Mouse (Mus musculus) cerebellum, postnatal 14 days (tissue): ENCODE data around the gene Cox20.
"Not testable (repeated sequence)": the region's sequence is repeated elsewhere in the genome, so short reads cannot be mapped to it uniquely, and the experiment has no call there.

Experiments
- DNase-seq, 2 experiments: peaks; one replicate each; pipeline ENCODE4 v3.0.0; 2021; ENCODE audit warnings: mixed read lengths in 2 of 2

The Cox20 gene

DNA sequence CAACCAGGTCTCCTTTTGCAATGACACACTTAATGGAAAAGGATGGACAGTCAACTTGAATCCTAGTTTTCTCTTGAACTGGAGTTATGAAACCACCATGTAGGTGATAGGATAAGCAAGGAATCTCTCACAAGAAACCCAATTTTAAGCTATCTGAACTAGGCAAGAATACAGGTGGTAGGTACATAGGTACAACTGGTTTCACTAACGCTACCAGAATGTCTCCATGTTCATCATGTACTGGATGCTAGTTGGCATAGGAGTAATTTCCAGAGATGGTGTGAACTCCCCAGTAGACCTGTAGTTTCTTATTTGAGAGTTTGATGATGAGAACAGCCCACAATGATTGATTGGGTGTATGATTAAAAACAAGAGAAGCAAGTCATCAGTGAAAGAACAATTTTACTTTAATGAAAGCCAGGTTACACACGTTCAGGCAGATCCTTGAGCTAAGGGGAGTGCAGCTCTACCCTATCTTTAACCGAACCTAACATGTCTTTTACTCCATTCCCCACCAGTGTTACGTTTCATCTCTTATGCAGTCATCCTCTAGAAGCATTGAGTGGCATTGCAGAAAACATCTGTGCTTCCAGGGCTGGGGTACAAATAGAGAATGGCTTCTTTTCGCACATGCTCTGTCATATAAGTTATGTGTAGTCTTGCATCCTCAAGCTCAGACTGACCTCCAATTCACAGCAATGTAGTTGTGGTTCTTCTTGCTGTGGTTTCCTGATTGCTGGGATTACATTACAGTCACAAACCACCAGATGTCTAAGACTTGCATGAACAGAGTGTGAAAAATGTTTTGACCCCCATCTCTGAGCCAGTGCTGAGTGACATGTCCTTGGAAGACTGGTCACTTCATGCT lies 2.0 kb downstream of the Cox20 start:
- DNase-seq: no peak

- no peak for DNase-seq
Observed at GRCm38 (mm10) chr1:178321730-178322357, 2.9 kb downstream of the Cox20 start.

- no peak for DNase-seq
Observed at GRCm38 (mm10) chr1:178323235-178323634, 4.3 kb downstream of the Cox20 start.

DNA sequence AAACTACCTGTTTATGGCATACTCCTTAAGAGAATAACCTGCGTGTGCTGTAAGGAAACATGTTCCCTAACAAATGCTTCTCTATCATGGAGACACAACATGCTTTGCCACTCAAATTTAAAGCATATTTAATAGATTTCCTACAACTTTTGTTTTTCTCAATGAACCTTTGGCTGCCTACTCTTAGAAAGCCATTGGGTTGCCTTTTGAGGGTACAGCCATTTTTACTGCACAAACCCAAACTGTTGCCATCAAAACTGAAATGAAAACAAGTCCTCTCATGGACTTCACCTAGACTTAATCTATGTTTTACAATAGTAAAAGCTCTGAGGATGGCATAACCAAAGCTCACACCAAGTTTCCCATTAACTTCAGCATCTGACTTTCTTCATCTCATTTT lies 5.6 kb downstream of the Cox20 start:
- no peak for DNase-seq

DNA sequence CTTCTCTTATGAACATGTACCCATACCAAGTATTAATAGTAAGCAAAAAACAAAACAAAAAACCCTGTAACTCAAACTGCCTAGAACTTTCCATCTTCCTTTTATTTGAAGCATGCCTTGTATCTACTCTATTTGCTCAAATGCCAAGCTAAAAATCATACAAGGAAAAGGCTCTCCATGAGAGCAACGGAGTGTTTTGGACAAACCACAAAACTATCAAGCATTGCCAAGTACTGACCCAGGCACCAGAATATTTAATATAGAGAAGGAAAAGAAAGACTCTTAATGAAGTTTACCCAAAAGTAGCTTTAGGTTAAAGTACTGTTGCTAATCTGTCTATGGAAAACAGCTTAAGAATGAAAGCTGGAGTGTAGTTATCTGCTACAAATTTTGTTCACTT lies 7.4 kb downstream of the Cox20 start:
- DNase-seq: no peak

- no peak for DNase-seq
Observed at GRCm38 (mm10) chr1:178326950-178327349, 8.0 kb downstream of the Cox20 start.

DNA sequence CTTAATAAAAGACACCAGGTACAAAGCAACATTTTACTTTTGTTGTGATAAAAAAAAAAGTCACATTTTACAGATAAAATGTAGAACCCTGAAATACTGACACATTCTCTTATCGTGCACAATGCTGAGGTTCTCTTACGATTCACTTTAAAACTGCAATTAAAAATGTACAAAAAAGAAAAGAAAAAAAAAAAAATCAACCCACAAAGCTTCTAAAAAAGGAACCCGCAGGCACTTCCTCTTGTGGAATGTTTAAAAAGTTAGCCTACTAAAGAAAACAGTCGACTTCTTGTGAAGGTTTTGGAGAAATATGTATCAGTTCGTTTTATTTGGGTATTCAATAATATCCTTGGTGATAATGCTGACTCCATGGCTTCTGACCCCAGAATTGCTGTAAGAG lies 10.1 kb downstream of the Cox20 start:
- no peak for DNase-seq

DNA sequence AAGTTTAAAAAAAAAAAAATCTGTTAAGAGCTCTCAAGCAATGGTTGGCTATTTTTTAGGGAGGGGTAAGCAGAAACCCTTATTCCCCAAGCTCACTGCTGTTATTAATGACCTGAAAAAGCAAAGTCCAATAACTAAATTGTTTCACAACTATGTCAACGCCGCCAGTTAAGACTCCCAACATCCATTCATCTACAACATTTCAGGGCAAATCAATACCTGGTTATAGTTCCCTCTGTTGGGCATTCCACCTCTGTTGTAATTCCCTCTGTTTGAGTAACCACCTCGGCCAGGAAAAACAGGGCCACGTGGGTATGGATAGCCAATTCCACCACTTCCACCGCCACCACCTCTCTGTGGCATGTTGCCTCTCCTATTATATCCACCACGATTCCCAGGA lies 11.0 kb downstream of the Cox20 start:
- DNase-seq: no peak

- peak in 1 of 2 experiments; percentile 36 for DNase-seq
Observed at GRCm38 (mm10) chr1:178335860-178336261, 16.9 kb downstream of the Cox20 start.

GRCm38 (mm10) chr1:178336289-178336775 lies 17.4 kb downstream of the Cox20 start:
- peak; percentile 96 to 97 for DNase-seq

- DNase-seq: peak in 1 of 2 experiments; percentile 61
Observed at GRCm38 (mm10) chr1:178336777-178337481, 18.0 kb downstream of the Cox20 start.

DNA sequence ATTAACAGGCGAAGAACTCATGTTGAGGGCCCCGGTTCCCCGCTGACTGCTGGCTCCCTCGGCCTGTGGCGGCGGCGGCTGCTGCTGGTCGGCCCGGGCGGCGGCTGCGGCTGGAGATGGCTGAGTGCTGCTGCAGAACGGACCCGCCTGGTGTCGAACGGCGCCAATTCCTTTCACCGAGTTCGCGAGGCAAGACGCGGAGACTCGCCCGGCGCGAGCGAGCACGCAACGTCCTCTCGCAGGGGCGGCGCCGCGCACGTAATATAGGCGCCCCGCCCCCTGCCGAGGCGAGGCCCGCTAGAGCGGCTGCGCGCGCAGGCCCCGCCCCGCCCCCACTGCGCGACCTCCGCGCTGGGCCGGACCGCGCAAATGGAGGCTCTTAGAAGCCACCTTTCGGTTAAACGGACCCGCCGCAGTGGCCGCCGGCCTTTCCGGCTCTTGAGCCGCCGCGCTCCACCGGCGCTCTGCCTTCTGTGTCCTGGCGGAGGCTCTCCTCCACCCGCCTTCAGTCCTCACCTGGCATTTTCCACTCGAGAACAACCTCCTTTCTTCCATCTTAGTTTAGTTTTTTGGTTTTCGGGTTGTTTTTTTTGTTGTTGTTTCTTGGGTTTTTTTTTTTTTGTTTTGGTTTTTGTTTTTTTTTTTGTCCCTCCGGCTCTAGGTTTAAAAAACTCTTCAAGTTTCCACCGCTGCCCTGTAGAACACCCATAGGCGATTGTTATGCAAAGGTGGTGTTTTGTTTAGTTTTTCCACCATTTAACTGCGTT lies 18.8 kb downstream of the Cox20 start, which contains the start of gene Hnrnpu:
TSS of gene Hnrnpu (minus strand) at position 247 of the 767 bp plus-strand sequence.
- peak; percentile 98 to 99 for DNase-seq

DNA sequence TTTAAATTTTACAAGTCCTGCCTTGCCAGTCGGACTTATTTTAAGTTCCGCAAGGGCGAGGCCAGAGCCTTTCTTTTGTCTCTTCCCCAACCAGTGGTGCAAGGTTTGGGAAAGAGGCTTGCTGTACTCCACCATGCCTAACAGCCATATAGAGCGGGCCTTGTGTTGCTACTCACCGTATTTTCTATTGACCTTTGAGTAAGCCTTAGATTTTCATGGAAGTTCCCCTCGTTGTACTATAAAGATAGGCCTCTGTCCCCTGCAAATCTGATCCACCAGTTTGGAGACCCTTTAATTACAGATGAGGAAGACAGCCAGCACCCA lies 19.4 kb downstream of the Cox20 start:
- peak; percentile 40 to 57 for DNase-seq

DNA sequence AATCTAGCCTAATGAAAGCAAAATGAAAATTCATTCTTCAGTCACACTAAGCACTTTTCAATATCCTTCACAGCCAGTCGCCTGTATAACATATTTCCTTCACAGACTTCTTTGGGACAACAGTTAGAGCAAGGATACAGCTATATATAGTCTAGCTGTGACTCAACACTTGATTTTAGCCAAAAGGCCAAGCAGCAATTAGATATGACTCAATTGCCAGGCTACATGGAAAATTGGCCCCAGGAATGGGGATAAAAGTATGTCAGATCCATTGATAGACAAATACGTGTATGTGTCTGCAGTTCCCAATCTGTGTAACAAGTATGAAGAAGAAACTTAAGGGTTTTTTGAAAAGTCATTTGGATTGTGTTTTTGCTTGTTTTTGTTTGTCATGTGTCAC lies 21.3 kb downstream of the Cox20 start:
- DNase-seq: no peak

GRCm38 (mm10) chr1:178341435-178341834 lies 22.5 kb downstream of the Cox20 start:
- no peak for DNase-seq

DNA sequence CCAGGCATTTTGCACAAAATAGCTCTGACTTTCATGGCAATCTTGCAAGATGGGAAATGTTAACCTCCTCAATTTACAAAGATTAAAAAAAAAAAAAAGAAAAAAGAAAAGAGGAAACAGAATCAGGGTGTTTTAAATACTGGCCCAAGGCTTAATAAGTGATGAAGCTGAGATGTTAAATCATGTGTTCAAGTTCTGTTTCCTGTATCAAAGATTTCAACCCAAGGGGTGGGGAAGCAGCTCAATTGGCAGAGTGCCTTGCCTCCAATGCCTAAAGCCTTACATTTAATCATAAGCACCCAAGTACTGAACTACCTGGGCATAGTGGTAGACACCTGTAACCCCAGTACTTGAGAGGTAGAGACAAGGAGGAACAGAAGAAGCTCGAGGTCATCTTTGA lies 23.1 kb downstream of the Cox20 start:
- DNase-seq: no peak

DNA sequence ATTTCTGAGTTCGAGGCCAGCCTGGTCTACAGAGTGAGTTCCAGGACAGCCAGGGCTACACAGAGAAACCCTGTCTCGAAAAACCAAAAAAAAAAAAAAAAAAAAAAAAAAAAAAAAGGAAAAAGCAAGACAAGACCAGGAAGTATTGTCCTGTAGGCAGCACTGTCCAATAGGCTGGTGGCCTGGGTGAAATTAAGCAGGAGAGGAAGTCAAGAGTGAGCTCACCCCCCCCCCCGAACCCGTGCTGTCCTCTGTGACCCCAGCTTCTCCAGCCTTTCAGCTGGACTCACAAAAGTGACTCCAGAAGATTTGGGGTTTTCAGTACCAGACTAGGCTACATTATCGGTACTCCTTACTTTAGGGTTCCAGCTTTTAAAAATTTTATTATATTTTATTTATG lies 23.7 kb downstream of the Cox20 start:
- no peak for DNase-seq

DNA sequence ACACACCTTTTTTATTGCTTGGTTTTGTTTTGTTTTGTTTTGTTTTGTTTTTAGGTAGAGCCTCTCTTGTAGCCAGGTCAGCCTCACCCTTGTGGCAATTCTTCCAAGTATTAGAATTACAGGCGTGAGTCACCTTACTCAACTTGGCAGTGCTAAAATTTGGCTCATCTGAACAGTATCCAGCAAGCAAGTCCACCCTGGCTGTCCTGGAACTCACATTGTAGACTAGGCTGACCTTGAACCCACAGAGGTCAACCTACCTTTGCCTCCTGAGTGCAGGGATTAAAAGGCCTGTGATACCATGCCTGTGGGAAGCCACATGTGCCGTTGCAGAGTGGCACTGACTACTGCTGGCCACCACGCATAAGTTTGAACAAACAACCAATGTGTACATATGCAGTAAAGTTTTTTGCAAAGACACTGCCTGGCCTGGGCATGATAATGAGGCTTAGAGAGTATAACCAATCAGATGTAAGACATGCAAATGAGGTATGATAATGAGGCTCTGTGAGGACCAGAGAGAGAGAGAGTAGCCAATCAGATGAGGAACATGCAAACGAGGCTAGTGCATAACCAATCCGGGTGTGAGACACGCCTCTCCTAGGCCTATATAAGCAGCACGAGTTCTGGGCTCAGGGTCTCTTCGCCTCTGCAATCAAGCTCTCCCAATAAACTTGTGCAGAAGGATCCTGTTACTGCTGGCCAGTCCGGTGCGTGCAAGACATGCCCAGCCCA lies 25.3 kb downstream of the Cox20 start:
- DNase-seq: not testable (repeated sequence)

GRCm38 (mm10) chr1:178350792-178351191 lies 31.9 kb downstream of the Cox20 start:
- DNase-seq: no peak

DNA sequence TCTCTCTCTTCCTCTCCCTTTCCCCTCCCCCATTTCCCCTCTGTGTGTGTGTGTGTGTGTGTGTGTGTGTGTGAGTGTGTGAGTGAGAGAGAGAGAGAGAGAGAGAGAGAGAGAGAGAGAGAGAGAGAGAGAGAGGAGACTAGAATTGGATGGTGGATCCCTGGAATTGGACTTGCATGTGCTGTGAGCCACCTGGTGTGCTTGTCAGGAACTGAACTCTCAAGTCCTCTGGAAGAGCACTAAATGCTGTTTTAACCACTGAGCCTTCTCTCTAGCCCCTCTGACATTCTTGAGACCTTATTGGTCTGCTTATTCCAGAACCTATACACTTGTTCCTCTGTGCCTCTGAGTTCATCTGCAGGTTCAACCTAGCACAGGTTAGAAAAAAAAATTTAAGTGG lies 32.7 kb downstream of the Cox20 start:
- no peak for DNase-seq

- no peak for DNase-seq
Observed at GRCm38 (mm10) chr1:178354576-178354975, 35.6 kb downstream of the Cox20 start.
